Mouse (Mus musculus) liver, postnatal 0 days (tissue): ENCODE measurements around the gene Cisd3.

ENCODE experiments used
- CTCF ChIP-seq: sonication (generic); IDR thresholded peaks from 2 replicates; pipeline ENCODE4 v1.5.1; 2016; ENCODE audit warnings: antibody characterized with exemption, low read depth
- EP300 ChIP-seq: IDR thresholded peaks from 2 replicates; pipeline ENCODE4 v1.6.1; 2016; ENCODE audit warnings: antibody characterized with exemption, low read depth, mild to moderate bottlenecking

GRCm38 (mm10) chr11:97641668-97642067, 44.0 kb upstream of the Cisd3 start:
- TF ChIP-seq EP300 = no peak
- TF ChIP-seq CTCF = no peak
